Mouse (Mus musculus): ENCODE data around the gene Trpm1. TPM values are rescaled to one million over a fixed set of nuclear protein-coding genes. Genes with fewer than 3 reads are reported as not detected.

Trpm1 gene
- polyA plus RNA-seq, 1 experiment: 0.92 TPM

DNA sequence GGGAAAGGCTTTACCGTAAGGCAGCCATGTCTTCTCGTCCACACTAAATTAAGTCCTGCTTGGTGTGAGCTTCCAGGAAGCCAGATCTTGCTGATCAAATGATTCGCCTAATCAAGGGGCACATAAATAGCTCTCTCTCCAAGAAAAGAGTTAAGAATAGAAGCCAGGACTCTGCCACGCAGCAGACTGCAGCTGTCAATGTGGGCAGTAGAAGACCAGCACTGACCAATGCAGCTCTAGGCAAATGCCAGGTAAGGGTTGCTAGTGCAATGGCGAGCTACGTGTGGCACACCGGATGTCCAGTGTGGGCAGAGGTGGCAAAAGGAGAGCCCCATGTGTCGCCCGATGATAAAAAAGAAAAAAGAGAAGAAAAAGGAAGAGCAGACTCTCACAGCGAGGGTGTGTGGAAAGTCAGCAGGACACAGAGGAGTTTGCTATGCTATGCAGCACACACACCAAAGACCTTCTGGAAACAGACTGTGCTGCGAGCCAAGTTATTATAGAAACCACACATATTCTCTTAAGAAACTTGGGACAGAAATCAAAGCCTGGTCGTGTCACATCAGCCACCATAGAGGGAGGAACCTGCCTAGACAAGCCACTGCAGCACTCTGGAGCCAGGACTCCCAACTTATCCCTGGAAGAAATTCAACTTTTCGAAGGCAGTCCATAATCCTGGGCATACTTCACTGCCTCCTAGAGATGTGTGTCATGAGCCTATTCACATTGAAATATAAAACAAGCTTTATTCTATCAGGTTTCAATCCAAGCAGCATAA is 112.1 kb downstream of the Trpm1 start:
- no peak for TF ChIP-seq CTCF (IDR thresholded peaks at IDR 0.05; ENCODE audit: control insufficient read depth, insufficient read depth, low read length)
- TF ChIP-seq POLR2A (IDR thresholded peaks at IDR 0.05; ENCODE audit: borderline replicate concordance, control insufficient read depth, low read depth, low read length): no peak
- 82% methylated on average over 13 of the region's 13 CpGs for WGBS
- H3K4me3 ChIP-seq (replicated peaks; ENCODE audit: control insufficient read depth, low read depth, low read length): no peak overlapping the region
- H3K4me1 ChIP-seq (ENCODE audit: control insufficient read depth, insufficient read depth, low read length): no peaks in the 10 kb centered on the region
- no peak overlapping the region for H3K27ac ChIP-seq (ENCODE audit: control insufficient read depth, insufficient read depth, low read depth, low read length, poor library complexity)

DNA sequence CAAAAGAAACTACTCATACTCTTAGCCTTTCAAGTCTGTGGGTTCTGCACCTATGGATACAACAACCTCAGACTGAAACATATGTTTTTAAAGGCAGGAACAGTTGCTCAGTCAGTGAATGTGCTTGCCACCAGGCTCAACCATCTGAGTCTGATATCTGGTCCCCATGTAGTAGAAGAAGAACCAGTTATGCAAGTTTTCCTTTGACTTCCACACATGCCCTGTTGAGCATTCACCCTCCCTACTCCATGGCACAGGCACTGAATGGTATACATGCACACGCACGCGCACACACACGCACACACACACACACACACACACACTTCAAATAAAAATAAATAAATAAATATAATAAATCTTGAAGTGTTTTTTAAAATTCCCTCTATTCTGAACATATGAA is 113.0 kb downstream of the Trpm1 start:
- TF ChIP-seq POLR2A (IDR thresholded peaks at IDR 0.05; ENCODE audit: borderline replicate concordance, control insufficient read depth, low read depth, low read length) (no peak), CTCF (IDR thresholded peaks at IDR 0.05; ENCODE audit: control insufficient read depth, insufficient read depth, low read length) (no peak)

DNA sequence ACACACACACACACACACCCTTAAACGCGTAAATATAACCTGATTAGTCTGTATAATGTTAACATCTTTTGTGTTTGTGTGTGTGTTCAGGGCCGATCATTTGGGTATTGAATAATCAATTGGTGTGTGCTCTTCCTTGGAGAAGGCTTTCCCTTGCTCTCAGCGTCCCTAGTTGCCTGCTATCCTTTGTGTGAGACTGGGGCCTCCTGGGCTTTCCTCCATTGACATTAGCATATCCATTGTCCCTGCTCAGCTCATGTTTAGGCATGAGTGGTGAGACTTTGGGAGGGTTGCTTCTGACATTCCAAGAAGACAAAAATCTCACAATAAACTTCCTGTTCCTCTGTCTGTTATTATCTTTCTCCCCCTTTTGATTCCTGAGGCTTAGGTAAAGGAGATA is 118.3 kb downstream of the Trpm1 start:
- Histone ChIP-seq H3K4me3 (replicated peaks; ENCODE audit: control insufficient read depth, low read depth, low read length) (no peak overlapping the region), H3K4me1 (ENCODE audit: control insufficient read depth, insufficient read depth, low read length) (no peaks in the 10 kb centered on the region), H3K27ac (ENCODE audit: control insufficient read depth, insufficient read depth, low read depth, low read length, poor library complexity) (no peak overlapping the region)
- no peak for TF ChIP-seq CTCF (IDR thresholded peaks at IDR 0.05; ENCODE audit: control insufficient read depth, insufficient read depth, low read length)
- no peak for TF ChIP-seq POLR2A (IDR thresholded peaks at IDR 0.05; ENCODE audit: borderline replicate concordance, control insufficient read depth, low read depth, low read length)
- 60% methylated on average over 4 of the region's 4 CpGs for WGBS

More for the DNA sequence above, 113.0 kb downstream of the Trpm1 start:
- no peak overlapping the region for H3K4me3 ChIP-seq (replicated peaks; ENCODE audit: control insufficient read depth, low read depth, low read length)
- H3K27ac ChIP-seq (ENCODE audit: control insufficient read depth, insufficient read depth, low read depth, low read length, poor library complexity): no peak overlapping the region
- WGBS: 85% methylated on average over 4 of the region's 4 CpGs
- H3K4me1 ChIP-seq (ENCODE audit: control insufficient read depth, insufficient read depth, low read length): no peaks in the 10 kb centered on the region

DNA sequence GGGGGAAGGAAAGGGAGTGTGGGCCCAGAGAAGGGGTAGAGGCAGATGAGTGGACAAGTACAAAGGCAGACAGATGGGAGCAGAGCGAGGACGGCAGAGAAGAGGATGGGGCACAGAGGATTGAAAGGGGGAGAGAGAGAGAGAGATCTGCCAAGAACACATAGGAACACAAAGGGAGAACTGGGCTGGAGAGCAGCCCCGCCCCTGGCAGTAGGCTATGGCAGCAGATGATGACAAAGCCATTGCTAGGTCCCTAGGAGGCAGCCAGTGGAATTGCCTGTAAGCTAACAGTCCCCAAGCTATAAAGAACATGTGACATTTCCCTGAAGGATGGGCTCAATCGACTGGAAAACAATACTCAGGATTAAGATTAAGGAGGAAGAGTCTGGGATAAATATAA is 121.9 kb downstream of the Trpm1 start:
- 75% methylated on average over 4 of the region's 4 CpGs for WGBS
- Histone ChIP-seq H3K27ac (ENCODE audit: control insufficient read depth, insufficient read depth, low read depth, low read length, poor library complexity) (no peak overlapping the region), H3K4me3 (replicated peaks; ENCODE audit: control insufficient read depth, low read depth, low read length) (no peak overlapping the region), H3K4me1 (ENCODE audit: control insufficient read depth, insufficient read depth, low read length) (no peaks in the 10 kb centered on the region)
- TF ChIP-seq CTCF (IDR thresholded peaks at IDR 0.05; ENCODE audit: control insufficient read depth, insufficient read depth, low read length) (no peak), POLR2A (IDR thresholded peaks at IDR 0.05; ENCODE audit: borderline replicate concordance, control insufficient read depth, low read depth, low read length) (no peak)

DNA sequence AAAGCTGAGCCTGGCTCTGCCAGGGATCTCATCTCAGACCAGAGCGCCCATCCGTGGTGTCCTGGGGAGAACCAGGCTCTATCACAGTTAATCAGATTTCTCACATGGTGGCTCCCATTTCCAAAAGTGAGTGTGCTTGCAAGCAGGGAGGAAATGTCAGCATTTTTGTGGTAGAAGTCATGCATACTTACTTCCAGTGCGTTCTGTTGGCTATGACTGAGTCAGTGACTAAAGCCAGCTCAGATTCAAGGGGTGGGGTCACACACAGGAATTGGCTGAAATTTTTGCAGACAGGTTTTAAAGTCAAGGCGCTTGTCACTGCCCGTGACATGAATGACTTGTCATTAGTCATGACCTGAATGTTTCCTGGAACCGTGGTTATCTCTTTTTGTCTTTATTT is 123.3 kb downstream of the Trpm1 start:
- TF ChIP-seq CTCF (IDR thresholded peaks at IDR 0.05; ENCODE audit: control insufficient read depth, insufficient read depth, low read length): no peak
- no peak for TF ChIP-seq POLR2A (IDR thresholded peaks at IDR 0.05; ENCODE audit: borderline replicate concordance, control insufficient read depth, low read depth, low read length)
- Histone ChIP-seq H3K4me1 (ENCODE audit: control insufficient read depth, insufficient read depth, low read length) (no peaks in the 10 kb centered on the region), H3K27ac (ENCODE audit: control insufficient read depth, insufficient read depth, low read depth, low read length, poor library complexity) (no peak overlapping the region), H3K4me3 (replicated peaks; ENCODE audit: control insufficient read depth, low read depth, low read length) (no peak overlapping the region)
- 45% methylated on average over 6 of the region's 6 CpGs for WGBS

DNA sequence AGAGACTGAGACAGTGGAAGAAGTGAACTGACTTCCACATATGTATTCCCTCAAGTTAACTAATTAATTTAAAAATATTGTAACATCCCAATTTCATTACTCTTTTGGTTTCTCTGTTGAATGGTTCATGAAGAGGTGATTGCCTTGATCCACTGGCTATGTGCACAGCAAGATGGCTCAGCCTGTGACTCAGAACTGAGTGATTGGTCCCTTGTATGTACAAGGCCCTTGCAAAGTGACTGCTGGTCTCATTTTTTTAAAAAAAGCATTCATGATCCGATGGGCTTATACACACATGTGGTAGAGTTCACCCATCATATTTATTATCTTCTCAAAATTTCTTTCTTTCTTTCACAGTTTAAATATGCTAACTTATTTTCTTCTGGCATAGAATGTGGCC is 124.9 kb downstream of the Trpm1 start:
- Histone ChIP-seq H3K27ac (ENCODE audit: control insufficient read depth, insufficient read depth, low read depth, low read length, poor library complexity) (no peak overlapping the region), H3K4me1 (ENCODE audit: control insufficient read depth, insufficient read depth, low read length) (no peaks in the 10 kb centered on the region)
- WGBS: 79% methylated on average over 1 of the region's 1 CpGs

DNA sequence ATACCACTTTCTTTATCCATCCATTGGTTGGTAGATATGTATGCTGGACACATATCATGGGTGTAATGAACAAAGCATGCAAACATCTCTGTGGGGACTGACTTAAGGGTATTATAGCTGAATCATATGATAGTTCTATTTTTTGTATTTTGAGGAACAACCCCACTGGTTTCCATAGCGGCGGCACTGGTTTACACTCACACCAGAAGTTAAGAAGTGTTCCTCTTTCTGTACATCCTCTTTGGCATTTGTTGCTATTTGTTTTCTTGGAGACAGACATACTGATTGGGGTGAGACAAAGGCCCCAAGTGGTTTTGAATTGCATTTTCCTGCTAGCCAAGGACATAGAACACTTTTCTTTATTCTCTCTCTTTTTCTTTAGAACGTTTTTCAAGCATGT is 125.9 kb downstream of the Trpm1 start:
- H3K4me1 ChIP-seq (ENCODE audit: control insufficient read depth, insufficient read depth, low read length): no peaks in the 10 kb centered on the region
- TF ChIP-seq POLR2A (IDR thresholded peaks at IDR 0.05; ENCODE audit: borderline replicate concordance, control insufficient read depth, low read depth, low read length) (no peak), CTCF (IDR thresholded peaks at IDR 0.05; ENCODE audit: control insufficient read depth, insufficient read depth, low read length) (no peak)
- no peak overlapping the region for H3K27ac ChIP-seq (ENCODE audit: control insufficient read depth, insufficient read depth, low read depth, low read length, poor library complexity)
- no peak overlapping the region for H3K4me3 ChIP-seq (replicated peaks; ENCODE audit: control insufficient read depth, low read depth, low read length)
- 14% methylated on average over 3 of the region's 3 CpGs for WGBS

More for the DNA sequence above, 124.9 kb downstream of the Trpm1 start:
- no peak overlapping the region for H3K4me3 ChIP-seq (replicated peaks; ENCODE audit: control insufficient read depth, low read depth, low read length)
- TF ChIP-seq POLR2A (IDR thresholded peaks at IDR 0.05; ENCODE audit: borderline replicate concordance, control insufficient read depth, low read depth, low read length) (no peak), CTCF (IDR thresholded peaks at IDR 0.05; ENCODE audit: control insufficient read depth, insufficient read depth, low read length) (no peak)

DNA sequence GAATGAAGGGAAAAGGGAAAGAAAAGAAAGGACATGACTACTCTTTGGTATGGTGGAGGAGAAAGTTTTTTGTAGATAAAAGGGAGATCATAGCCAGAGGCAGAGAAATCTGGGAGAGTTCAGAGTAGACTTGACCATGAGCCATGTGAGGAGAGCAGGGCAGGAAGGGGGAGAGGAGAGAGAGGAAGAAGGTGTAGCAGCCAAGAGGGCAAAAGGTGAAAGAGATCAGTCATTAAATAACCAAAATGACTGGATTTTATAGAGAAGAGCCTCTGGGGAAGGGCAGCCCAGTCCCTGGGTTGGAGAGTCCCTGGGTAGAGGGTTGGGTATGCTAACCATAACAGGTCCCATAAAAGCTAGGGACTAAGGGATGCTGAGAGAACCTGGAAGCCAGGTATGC is 132.9 kb downstream of the Trpm1 start:
- H3K4me1 ChIP-seq (ENCODE audit: control insufficient read depth, insufficient read depth, low read length): no peaks in the 10 kb centered on the region; the same call in 1 of the 2 replicates
- no peak overlapping the region for H3K4me3 ChIP-seq (replicated peaks; ENCODE audit: control insufficient read depth, low read depth, low read length)
- no peak overlapping the region for H3K27ac ChIP-seq (ENCODE audit: control insufficient read depth, insufficient read depth, low read depth, low read length, poor library complexity)
- TF ChIP-seq CTCF (IDR thresholded peaks at IDR 0.05; ENCODE audit: control insufficient read depth, insufficient read depth, low read length) (no peak), POLR2A (IDR thresholded peaks at IDR 0.05; ENCODE audit: borderline replicate concordance, control insufficient read depth, low read depth, low read length) (no peak)

All from bone marrow, adult 2 months (tissue).